Mouse (Mus musculus) spleen, adult 2 months (tissue): ENCODE measurements around the gene Trim47.

ENCODE experiments used
- CTCF ChIP-seq: fragments of 200-500 bp; IDR thresholded peaks from 2 replicates; pipeline ENCODE4 v1.5.1; 2011; ENCODE audit warnings: mild to moderate bottlenecking, inconsistent platforms; ENCODE audit not compliant: insufficient read depth, insufficient read length, insufficient replicate concordance; ENCODE audit errors: extremely low read depth
- POLR2A ChIP-seq: fragments of 200-500 bp; IDR thresholded peaks from 2 replicates; pipeline ENCODE4 v1.6.1; 2011; ENCODE audit warnings: low read depth, low read length, inconsistent platforms

DNA sequence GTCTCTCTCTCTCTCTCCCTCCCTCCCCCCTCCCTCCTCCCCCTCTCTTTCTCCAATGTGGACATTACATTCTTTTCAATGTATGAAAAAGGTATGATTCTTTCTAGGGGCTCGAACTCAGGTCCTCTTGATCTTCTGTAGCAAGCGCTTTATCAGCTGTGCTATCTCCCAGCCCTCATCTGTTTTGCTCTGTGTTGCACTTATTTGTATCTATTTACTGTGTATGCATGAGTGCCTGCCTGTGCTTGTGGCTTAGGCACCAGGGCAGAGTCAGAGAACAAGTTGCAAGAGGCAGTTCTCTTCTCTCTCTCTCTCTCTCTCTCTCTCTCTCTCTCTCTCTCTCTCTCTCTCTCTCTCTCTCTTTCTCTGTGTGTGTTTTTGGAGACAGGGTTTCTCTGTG, 21.9 kb downstream of the Trim47 start:
- TF ChIP-seq POLR2A (no peak), CTCF (no peak)
